Mouse (Mus musculus): ENCODE results near the gene Spata46. TPM values are rescaled to one million over a fixed set of nuclear protein-coding genes. Genes with fewer than 3 reads are reported as not detected.

The Spata46 gene
- total and polyA plus RNA-seq, 3 experiments: not detected

GRCm38 (mm10) chr1:170277016-170277415 is 31.6 kb upstream of the Spata46 start, which contains the start of gene Sh2d1b1 (continued):
- TF ChIP-seq PAX5 (IDR thresholded peaks at IDR 0.05; ENCODE audit: low read length) (no peak), CHD2 (IDR thresholded peaks at IDR 0.05; ENCODE audit: low read length) (no peak), SMC3 (IDR thresholded peaks at IDR 0.05; ENCODE audit: low read depth, low read length) (no peak), MXI1 (IDR thresholded peaks at IDR 0.05; ENCODE audit: low read depth, low read length) (0 out of 2 replicates have a peak, but pooled peaks have one; percentile 36), E2F4 (IDR thresholded peaks at IDR 0.05; ENCODE audit: insufficient replicate concordance, low read depth, low read length) (no peak), ELF1 (IDR thresholded peaks at IDR 0.05; ENCODE audit: low read depth, low read length) (peak; percentile 37; the same call in 1 of the 2 replicates), NRF1 (IDR thresholded peaks at IDR 0.05; ENCODE audit: low read depth, low read length) (no peak), HCFC1 (IDR thresholded peaks at IDR 0.05; ENCODE audit: low read depth, low read length) (no peak), ZC3H11A (IDR thresholded peaks at IDR 0.05; ENCODE audit: low read depth, low read length) (no peak), POLR2A (IDR thresholded peaks at IDR 0.05; ENCODE audit: low read depth, low read length) (no peak), ZKSCAN1 (IDR thresholded peaks at IDR 0.05; ENCODE audit: borderline replicate concordance, low read depth, low read length) (no peak), USF2 (conservative IDR thresholded peaks at IDR 0.05; ENCODE audit: low read depth, low read length) (no peak), RCOR1 (conservative IDR thresholded peaks at IDR 0.05; ENCODE audit: low read depth, low read length) (no peak), MAX (IDR thresholded peaks at IDR 0.05; ENCODE audit: low read length) (no peak; the same call in 1 of the 2 replicates), ETS1 (conservative IDR thresholded peaks at IDR 0.05; ENCODE audit: low read depth, low read length) (peak; percentile 66), CTCF (conservative IDR thresholded peaks at IDR 0.05 in 1 of 2, IDR thresholded peaks at IDR 0.05 in 1 of 2; ENCODE audit: low read depth in 2 of 2, low read length in 2 of 2) (no peak), GABPA (IDR thresholded peaks at IDR 0.05; ENCODE audit: insufficient replicate concordance, low read depth, low read length) (no peak), MAFK (IDR thresholded peaks at IDR 0.05; ENCODE audit: insufficient replicate concordance, low read length) (no peak), ZNF384 (IDR thresholded peaks at IDR 0.05; ENCODE audit: low read depth, low read length) (no peak), BHLHE40 (IDR thresholded peaks at IDR 0.05; ENCODE audit: low read depth, low read length) (peak; percentile 46; the same call in 1 of the 2 replicates)

- H3K4me1 ChIP-seq (ENCODE audit: control insufficient read depth in 1 of 2, insufficient read depth in 2 of 2): peaks cover under 1 to 34% of the 10 kb centered on the region in 2 experiments; a peak in 2 of 4 replicates
- dilution Hi-C loops (cut with MboI; ENCODE audit: extremely low pct_ligation_motif_present, extremely low pct_unique_long_range_greater_than_20kb, low sequenced_read_pairs) (no loop called here), in situ Hi-C loops (cut with MboI; ENCODE audit: low pct_ligation_motif_present, low pct_unique_long_range_greater_than_20kb, low sequenced_read_pairs) (no loop called here)
- H3K9ac ChIP-seq (ENCODE audit: insufficient read depth, low read depth): no peak overlapping the region
- H3K36me3 ChIP-seq (replicated peaks in 1 of 2; ENCODE audit: control insufficient read depth in 1 of 2, insufficient read depth in 1 of 2, low read length in 1 of 2): peaks cover 0 to 32% of the 10 kb centered on the region in 2 experiments
- DNase-seq (ENCODE audit: extremely low read depth): no peak
- H3K27me3 ChIP-seq (replicated peaks): no peaks in the 10 kb centered on the region
- H3K4me2 ChIP-seq (ENCODE audit: insufficient read depth, low read depth, poor library complexity, severe bottlenecking): no peak overlapping the region
- H3K27ac ChIP-seq (ENCODE audit: insufficient read depth, low read depth): no peak overlapping the region
- no peaks in the 10 kb centered on the region for H3K79me2 ChIP-seq (replicated peaks; ENCODE audit: control insufficient read depth, extremely low read depth, insufficient read depth, poor library complexity, severe bottlenecking)
- TF ChIP-seq JUND (conservative IDR thresholded peaks at IDR 0.05; ENCODE audit: low read depth, low read length) (no peak), USF1 (IDR thresholded peaks at IDR 0.05; ENCODE audit: low read depth, low read length) (no peak), RCOR1 (conservative IDR thresholded peaks at IDR 0.05; ENCODE audit: low read depth, low read length) (no peak), USF2 (conservative IDR thresholded peaks at IDR 0.05; ENCODE audit: low read depth, low read length) (no peak), GABPA (IDR thresholded peaks at IDR 0.05; ENCODE audit: insufficient replicate concordance, low read depth, low read length) (no peak), ZNF384 (IDR thresholded peaks at IDR 0.05; ENCODE audit: low read depth, low read length) (no peak), TBP (conservative IDR thresholded peaks at IDR 0.05; ENCODE audit: low read depth, low read length) (no peak), SMC3 (IDR thresholded peaks at IDR 0.05; ENCODE audit: low read depth, low read length) (no peak), NRF1 (IDR thresholded peaks at IDR 0.05; ENCODE audit: low read depth, low read length) (no peak), POLR2AphosphoS2 (IDR thresholded peaks at IDR 0.05; ENCODE audit: low read depth, low read length) (no peak), IRF4 (IDR thresholded peaks at IDR 0.05; ENCODE audit: low read depth, low read length) (no peak), ELF1 (IDR thresholded peaks at IDR 0.05; ENCODE audit: low read depth, low read length) (no peak), HCFC1 (IDR thresholded peaks at IDR 0.05; ENCODE audit: low read depth, low read length) (no peak), UBTF (IDR thresholded peaks at IDR 0.05; ENCODE audit: low read depth, low read length) (no peak), CHD1 (IDR thresholded peaks at IDR 0.05; ENCODE audit: low read depth, low read length) (no peak), KAT2A (IDR thresholded peaks at IDR 0.05; ENCODE audit: insufficient replicate concordance, low read length) (no peak), CTCF (conservative IDR thresholded peaks at IDR 0.05 in 1 of 2, IDR thresholded peaks at IDR 0.05 in 1 of 2; ENCODE audit: low read depth in 2 of 2, low read length in 2 of 2) (no peak), ETS1 (conservative IDR thresholded peaks at IDR 0.05; ENCODE audit: low read depth, low read length) (no peak), MYC (IDR thresholded peaks at IDR 0.05; ENCODE audit: low read depth, low read length) (no peak), PAX5 (IDR thresholded peaks at IDR 0.05; ENCODE audit: low read length) (no peak)
- H3K4me3 ChIP-seq (replicated peaks in 1 of 3; ENCODE audit: low read depth in 2 of 3, low read length in 2 of 3, poor library complexity in 1 of 3): no peak overlapping the region
- H3K9me3 ChIP-seq (replicated peaks; ENCODE audit: low read length): no peaks in the 10 kb centered on the region
These were observed 26.0 kb upstream of the Spata46 start for GRCm38 (mm10) chr1:170282415-170283129.

Data from CH12.LX (cell line).